Mouse (Mus musculus): Measurements from ENCODE around the gene Rps11.
"Not testable (repeated sequence)": the region's sequence is repeated elsewhere in the genome, so short reads cannot be mapped to it uniquely, and the experiment has no call there.

Gene Rps11

DNA sequence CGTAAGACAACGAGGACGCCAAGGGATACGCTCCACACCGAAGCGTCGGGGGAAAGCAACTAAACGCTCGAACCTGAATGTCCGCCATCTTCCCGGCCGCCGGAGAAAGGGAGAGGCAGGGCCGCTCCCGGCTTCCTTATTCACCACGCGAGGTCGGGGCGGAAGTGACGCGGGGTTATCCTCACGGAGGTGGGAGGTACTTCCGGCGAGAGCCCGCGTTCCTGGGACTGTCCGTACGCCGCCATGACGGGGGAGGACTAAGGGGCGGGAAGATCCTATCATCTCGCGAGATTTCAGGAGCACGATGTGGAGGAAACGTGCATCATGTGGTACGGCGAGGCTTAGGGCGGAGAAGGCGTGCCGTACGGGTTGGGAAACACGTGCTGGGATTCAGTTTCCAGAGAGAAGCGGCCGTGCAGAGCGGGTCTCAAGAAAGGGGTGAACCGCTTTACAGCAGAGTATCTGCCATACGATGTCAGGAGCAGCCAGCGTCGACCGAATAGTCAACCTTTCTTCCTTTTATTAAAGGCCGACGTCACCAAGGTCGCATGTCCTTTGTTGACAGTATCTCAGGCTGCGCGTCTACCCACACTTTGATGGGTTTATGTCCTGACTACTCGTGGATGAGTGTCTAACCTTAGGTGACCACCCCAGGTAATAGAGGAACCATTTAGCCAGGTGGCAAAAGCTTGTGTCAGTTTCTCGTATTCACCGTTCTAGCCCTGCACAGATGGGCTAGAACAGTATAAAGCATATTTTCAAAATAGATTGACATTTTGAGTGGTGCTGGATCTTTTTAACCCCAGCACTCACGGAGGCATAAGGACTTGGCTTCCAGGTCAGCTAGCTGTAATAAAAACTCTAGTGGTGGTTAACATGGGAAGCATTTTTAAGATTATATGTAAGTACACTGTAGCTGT lies at the start of gene Rps11:
Rps11 (minus strand) TSS at position 216 of the 920 bp plus-strand sequence.
- peak; percentile 99 for DNase-seq (ENCODE audit: low spot score in 2 of 2)

DNA sequence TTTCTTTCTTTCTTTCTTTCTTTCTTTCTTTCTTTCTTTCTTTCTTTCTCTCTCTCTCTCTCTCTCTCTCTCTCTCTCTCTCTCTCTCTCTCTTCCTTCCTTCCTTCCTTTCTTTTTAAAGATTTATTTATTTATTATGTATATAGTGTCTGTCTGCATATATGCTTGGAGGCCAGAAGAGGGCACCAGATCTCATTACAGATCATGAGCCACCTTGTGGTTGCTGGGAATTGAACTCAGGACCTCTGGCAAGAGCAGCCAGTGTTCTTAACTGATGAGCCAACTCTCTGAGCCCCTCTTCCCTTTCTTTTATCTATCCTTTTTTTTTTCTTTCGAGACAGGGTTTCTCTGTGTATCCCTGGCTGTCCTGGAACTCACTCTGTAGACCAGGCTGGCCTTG lies 49.5 kb upstream of the Rps11 start:
- not testable (repeated sequence) for DNase-seq (ENCODE audit: low spot score in 2 of 2)

DNA sequence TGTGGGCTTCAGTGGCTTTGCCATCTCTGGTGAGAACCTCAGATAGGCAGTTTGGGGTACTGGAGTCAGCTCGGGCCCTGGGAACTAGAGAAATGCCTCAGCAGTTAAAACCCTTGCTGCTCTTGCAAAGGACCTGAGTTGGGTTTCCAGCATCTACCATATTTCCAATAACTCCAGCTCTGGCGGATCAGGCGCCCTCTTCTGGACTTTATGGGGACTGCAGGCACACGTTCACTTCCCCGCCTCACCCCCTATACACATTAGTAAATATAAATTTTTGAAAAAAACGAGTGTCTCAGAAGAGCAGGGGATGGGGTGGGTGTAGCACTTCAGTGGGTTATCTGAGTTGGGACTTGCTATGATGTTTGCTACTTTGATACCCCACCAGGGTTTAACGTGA lies 48.7 kb upstream of the Rps11 start:
- DNase-seq (ENCODE audit: low spot score in 2 of 2): no peak

DNA sequence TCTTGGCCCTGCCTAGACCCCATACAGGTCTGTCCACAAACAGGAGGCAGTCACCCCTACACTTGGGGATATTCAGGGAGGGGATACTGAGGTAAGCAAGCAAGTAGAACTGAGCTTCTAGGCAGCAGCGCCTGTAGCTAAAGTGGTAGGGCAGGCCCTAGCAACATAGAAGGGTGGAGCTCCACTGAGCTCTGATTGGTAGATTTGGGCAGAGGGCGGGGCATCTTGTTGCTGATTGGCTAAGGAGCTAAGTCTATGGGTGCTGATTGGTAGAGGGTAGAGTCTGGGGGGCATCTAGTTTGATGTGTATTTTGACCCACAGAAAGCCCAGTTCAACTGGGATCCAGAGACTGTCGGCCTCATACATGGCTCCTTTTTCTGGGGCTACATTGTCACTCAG lies 45.3 kb upstream of the Rps11 start:
- DNase-seq (ENCODE audit: low spot score in 2 of 2): no peak

DNA sequence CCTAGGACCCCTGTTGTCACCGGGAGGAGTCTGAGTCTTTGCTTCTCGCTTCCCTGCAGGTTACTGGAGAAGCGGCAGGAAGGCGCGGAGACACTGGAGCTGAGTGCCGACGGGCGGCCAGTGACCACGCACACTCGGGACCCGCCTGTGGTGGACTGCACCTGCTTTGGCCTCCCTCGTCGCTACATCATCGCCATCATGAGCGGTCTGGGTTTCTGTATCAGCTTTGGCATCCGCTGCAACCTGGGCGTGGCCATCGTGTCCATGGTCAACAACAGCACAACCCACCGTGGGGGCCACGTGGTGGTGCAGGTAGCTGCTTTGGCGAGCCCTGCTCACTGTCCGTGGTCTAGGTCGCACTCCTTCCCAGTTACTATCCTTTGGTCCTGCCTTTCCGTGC lies 44.4 kb upstream of the Rps11 start:
- DNase-seq (ENCODE audit: low spot score in 2 of 2): no peak

DNA sequence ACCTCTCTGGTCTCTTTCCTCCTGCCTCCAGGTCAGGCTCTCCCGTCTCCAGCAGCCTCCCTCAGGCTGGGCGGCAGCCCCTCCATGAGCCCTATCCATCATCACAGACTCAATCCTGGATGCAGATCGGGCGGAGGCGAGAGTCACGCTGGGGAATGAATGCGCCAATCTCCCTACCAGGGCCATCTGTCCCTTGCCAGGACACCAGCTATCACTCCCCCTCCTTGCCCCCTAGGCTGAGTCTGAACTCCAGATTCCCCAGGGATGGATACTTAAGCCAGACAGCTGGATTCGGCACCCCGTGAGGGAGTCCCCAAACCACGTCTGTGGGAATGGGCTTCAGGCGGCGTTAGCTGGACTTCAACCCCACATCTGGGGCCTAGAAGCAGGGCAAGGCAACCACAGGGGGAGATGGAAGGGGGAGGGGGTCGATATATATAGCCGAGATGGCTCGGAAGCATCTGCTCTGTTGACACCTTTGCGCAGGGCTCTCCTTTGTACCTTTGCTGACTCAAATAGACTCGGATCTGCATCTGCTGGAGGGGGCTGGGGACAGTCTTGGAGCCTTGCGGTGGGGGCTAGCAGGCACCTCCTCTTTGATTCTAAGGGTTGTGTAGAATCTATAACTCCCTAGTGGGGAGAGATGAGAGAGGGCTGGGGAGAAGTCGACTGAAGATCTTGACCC lies 43.7 kb upstream of the Rps11 start:
- no peak for DNase-seq (ENCODE audit: low spot score in 2 of 2)

DNA sequence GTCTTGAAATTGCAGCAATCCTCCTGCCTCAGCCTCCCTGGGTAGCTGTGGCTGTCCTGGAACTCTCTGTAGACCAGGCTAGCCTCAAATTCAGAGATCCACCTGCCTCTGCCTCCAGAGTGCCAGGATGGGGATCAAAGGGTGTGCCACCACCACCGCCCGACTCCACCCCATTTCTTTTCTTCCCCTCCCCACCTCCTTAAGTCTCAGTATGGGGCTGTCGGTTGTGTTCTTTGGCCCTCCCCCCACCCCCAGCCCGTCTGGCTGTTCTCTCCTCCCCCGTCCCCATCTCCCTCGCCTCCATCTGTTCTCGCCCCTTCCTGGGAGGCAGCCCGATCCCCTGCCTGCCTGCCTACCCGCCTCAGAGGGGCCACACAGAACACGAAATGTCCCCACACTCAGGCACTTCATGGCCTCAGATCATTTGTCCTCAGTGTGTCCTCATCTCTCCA lies 42.7 kb upstream of the Rps11 start:
- DNase-seq (ENCODE audit: low spot score in 2 of 2): no peak

DNA sequence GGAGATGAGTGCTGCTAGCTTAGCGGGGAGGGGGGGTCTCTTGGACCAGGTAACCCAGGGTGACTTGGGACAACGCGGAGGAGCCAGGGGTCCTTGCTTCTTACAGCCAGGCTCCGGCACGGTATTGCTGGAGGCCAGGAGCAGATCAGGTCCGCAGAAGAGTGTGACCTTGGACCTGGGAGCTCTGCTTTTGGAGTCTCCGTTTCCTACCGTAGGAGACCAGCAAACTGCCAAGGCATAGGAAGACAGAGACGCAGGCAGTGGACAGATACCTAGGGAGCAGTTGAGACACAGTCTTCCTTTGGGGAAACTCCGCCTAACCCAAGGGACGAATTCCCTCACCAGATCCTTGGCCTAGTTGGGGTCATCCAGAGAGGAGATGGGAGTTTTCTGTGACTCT lies 41.5 kb upstream of the Rps11 start:
- DNase-seq (ENCODE audit: low spot score in 2 of 2): no peak

DNA sequence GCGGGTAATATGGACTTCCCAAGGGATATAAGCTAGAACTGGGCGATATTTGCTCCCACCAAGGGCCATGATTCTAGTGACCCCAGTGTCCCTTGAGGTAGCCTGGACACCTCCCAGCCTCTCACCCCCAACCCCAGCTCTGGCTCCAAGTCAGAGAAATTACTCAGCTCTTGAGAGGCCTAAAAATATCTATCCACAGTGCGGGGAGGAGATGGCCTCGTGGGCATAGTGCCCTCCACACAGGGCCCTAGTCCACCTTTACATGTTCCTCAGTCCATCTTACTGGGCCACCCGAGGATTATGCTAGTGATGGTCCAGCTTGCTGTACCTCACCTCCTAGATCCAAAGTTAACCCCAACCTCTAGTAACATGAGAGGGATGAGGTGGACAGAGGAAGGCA lies 40.6 kb upstream of the Rps11 start:
- DNase-seq (ENCODE audit: low spot score in 2 of 2): no peak

DNA sequence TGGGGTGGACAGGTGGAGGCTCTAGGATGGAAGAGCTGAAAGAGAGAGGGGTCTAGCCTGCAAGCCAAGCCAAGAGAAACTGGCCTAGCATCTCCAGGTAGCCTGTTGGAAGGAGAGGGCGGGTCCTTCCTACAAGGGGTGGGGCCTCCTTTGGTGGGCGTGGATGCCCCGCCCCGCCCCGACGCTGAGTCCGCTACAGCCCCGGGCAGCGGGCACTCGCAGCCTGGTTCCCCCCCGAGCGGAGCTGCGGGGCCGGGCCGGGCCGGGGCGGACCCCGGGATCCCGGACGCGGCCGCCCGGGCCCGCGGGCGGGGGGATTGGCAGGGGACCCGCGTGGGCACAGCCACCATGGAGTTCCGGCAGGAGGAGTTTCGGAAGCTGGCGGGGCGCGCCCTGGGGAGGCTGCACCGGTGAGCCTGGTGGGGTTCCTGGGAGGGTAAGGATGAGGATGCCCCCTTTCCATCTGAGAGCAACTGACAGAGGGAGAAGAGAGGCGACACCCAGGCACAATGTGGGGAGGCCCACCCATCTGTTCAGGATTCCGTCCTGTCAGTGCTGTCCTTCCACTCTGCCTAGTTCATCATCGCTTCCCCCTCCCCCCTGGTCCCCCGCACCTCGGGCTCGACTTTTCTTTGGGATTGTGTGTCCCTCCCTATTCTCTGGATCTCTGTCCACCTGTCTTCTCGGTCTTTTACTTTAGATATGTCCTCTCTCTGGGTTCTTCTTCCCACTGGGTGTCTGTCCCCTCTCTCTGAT lies 39.7 kb upstream of the Rps11 start, which contains the start of gene Slc17a7:
Slc17a7 (plus strand) TSS at position 215 of the 756 bp plus-strand sequence.
- no peak for DNase-seq (ENCODE audit: low spot score in 2 of 2)

DNA sequence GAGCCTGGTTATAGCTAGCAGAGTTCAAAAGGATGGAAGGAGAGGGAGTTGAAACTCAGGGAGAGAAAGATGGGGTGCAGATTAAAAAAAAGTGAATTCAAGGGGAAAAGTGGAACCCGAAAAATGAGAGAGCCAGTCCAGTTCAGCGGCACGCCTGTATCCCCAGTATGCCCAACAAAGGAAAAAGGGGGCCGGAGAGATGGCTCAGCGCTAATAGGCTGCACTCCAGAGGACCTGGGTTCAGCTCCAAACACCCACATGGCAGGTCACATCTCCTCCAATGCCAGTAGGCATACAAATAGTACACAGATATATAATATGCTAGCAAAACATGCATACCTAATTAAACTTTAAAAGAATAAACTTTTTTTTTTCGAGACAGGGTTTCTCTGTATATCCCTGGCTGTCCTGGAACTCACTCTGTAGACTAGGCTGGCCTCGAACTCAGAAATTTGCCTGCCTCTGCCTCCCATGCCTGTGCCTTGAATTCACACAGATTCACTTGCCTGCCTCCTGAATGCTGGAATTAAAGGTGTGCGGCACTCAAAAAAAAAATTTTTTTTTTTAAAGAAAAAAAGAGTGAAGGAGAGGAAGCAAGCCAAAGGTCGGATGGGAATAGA lies 38.9 kb upstream of the Rps11 start:
- DNase-seq (ENCODE audit: low spot score in 2 of 2): no peak

DNA sequence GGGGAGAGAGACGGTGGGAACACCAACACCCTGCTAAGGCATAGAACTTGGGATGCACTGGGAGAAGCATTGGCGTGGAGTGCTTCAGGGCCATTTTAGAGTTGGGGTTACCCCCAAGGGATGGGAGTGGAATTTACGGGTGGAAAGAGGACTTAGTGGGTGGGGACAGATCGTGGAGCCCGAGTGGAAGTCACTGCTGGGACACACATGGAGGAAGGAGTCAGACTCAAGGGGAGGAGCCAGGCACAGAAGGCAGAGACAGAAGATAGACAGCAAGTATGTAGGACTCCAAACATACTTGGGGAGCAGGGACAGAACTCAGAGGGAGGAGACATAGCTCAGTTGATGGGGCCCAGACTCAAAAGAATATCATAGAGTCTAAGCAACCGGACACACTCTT lies 38.3 kb upstream of the Rps11 start:
- no peak for DNase-seq (ENCODE audit: low spot score in 2 of 2)

DNA sequence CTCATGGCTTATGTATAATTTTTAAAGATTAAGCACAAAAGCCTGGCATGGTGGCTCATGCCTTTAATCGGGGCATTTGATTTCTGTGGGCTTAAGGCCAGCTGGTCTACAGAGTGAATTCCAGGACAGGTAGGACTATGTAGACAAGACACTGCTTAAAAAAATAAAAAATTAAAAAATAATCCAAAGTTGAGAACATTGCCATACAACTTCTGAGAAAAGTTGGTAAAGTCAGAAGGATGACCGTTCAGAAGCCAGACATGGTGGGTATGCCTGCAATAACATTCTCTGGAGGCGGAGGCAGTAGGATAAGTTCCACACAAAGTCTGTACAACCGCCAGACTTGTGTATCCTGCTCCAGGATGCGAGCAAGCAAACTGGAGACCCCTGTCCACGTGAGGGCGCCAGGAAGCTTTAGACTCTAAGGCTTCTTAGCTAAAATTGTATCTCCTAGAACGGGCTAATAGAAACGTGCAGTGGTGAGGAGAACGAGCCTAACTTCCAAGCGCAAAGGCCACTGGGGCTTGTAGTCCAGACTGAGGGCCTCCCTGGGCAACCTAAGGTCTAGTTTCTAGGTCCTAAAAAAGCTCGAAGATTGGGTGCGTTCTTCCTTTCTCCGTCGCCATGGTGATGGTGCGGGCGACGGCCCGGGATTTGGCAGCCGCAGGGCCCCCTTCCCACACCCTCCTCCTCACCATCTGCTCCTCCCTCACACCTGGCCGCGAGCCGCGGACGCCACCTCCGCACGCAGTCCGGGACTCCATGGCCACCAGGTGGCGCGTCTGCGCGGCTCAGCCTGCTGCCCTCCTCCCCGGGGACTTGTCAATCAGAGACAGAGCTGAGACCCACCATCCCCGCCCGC lies 37.6 kb upstream of the Rps11 start:
- peak; percentile 85 to 88 for DNase-seq (ENCODE audit: low spot score in 2 of 2)

DNA sequence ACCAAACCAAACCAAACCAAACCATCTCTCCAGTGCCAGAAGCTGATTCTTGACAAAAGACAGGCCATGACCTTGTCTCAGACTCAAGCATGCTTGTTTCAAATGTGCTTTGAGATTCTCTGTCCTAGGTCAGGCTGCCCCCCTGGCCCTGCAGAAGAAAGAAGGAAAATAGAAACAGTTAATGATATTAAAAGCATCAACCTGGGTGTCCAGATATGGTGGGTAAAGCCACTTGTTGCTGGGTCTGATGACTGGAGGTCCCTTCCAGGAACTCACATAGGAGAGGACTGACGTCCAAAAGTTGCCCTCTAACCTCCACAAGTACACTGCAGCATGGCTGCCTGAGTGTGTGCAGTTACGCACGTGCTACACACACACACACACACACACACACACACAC lies 36.6 kb upstream of the Rps11 start:
- no peak for DNase-seq (ENCODE audit: low spot score in 2 of 2)

DNA sequence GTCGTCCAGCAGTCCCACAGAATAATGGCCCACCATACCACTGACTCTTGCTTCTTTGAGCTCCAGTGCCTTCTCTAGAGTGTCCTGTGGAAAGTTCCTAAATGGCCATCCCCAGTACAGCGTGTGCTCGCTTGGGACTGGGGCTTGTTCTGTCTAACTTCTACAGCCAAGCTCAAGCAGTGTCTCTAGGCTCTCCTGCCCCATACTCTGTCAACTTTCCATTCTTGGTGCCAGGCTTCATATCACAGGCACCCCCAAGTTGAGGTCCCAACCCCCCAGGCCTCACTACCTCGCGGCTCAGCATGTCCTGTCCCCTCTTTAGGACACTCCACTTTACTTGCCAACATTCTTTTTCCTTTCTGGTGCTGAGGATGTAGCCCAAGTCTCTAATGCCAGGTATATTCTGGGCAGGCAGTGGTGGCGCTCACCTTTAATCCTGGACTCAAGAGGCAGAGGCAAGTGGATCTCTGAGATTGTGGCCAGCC lies 36.1 kb upstream of the Rps11 start:
- DNase-seq (ENCODE audit: low spot score in 2 of 2): no peak

DNA sequence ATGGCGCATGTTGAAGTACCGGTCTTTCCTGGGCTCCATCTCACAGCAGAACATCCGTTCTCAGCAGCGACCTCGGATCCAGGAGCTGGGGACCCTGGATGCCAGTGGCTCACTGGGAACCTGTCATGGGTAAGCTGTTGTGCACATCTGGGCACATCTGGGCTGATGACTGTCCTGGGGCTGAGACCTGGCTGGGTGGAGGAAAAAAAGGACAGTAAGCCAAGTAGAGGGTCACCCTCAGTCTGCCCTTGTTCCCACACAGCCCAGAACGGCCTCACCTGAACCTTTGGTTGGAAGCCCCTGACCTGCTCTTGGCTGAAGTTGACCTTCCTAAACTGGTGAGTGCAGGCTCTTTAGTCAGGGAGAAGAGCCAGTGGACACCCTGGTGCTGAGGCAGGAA lies 34.8 kb upstream of the Rps11 start:
- DNase-seq (ENCODE audit: low spot score in 2 of 2): no peak

DNA sequence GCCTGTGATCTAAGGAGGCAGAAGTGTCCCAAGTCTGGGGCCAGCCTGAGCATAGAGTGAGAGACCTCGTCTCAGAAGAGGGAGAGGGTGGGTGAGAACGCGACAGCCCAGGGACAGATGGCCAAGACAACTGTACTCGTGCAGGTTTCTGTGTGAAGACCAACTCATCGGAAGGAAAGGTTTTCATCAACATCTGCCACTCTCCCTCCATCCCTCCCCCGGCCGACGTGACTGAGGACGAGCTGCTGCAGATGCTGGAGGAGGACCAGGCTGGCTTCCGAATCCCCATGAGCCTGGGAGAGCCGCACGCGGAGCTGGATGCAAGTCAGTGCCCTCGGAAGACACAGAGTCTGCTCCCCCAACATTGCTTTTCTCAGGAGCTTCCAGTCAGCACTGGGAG lies 33.2 kb upstream of the Rps11 start:
- DNase-seq (ENCODE audit: low spot score in 2 of 2): no peak

DNA sequence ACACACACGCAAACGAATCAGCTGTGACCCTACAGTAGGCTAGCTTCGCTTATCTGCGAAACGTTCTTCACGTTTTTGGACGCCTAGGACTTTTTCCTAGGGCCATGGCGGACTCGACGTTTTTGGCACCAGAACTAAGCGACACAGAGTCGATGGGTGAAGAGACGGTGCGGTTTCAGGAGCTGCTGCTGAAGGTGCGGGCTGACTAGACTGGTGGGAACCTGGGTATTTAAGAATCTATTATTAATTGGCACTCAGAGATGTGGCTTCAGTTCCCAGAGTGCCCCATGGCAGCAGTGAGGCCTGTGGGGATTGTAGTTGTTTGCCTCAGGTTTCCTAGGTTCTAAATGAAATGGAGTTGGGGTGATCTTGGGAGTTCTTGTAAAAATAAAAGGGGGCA lies 32.0 kb upstream of the Rps11 start:
- no peak for DNase-seq (ENCODE audit: low spot score in 2 of 2)

DNA sequence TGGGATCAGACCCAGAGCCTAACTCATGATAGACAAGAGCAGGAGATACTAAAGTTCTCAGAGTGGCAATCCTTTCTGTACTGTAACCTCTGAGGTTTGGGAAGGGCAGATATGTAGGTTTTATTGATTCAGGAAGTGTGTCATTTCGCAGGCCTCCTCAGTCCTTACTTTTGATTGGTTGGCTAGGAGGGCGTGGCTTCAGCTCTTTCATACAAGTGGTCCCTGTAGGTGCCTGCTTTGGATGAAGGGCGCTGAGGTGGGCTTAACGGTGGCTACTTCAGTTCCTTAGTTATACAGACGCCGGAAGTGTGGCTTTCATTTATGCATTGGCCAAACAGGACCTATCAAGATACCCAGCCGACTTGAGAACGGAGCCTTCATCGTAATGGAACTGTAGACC lies 31.4 kb upstream of the Rps11 start:
- DNase-seq (ENCODE audit: low spot score in 2 of 2): no peak

DNA sequence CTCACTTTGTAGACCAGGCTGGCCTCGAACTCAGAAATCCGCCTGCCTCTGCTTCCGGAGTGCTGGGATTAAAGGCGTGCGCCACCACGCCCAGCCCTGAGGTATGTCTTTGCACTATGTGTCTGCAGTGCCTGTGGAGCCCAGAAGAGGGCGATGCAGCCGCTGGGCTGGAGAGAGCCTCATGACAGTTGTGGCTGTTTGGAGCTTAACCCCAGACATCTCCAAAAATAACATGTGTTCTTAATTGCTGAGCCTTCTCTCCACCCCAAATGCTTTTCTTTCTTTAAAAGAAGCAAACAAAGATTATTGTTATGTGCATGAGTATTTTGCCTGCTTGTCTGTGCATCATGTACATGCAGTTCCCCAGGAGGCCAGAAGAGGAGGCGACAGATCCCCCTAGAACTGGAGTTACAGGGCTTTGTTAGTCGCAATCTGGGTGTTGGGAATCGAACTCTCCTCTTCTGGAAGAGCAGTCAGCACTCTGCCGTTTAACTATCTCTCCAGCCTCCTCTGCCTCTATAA lies 30.8 kb upstream of the Rps11 start:
- peak in 1 of 2 experiments; percentile 32 for DNase-seq (ENCODE audit: low spot score in 2 of 2)

Data from urinary bladder, postnatal 36 days (tissue).